Mouse (Mus musculus): ENCODE measurements around the gene Homer1. TPM values are rescaled to one million over a fixed set of nuclear protein-coding genes. Genes with fewer than 3 reads are reported as not detected.
A peak's percentile ranks its signal among the peaks of the same experiment; 100 is the strongest.

The Homer1 gene
- polyA plus RNA-seq, 1 experiment = 3.7 TPM

DNA sequence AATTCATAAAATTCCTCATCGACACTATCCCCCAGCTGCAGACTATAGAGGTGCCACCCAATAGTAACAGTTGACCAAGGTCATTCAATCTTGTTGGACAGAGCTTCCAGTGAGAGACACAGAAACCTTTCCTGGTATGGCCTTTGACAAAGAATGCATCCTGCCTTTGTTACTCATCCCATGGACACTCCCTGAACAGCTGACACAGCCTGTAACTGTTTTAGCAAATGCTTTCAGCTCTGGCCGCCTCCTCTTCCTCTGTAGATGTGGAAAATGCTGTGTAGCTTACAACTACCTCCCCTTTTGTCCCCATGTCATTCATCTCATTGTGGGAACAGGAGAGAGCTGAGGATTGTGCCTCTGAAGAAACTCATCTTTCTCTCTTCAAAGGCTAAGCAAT, 118.9 kb downstream of the Homer1 start:
- Histone ChIP-seq H3K36me3 (ENCODE audit: control insufficient read depth, insufficient read depth) (no peaks in the 10 kb centered on the region), H3K27me3 (ENCODE audit: control insufficient read depth, insufficient read depth, insufficient read length) (no peaks in the 10 kb centered on the region), H3K79me2 (ENCODE audit: control insufficient read depth, insufficient read depth) (no peaks in the 10 kb centered on the region), H3K4me2 (ENCODE audit: low read depth) (peak overlapping the region; percentile 16), H3ac (ENCODE audit: control insufficient read depth, insufficient read length) (no peak overlapping the region), H3K4me3 (no peak overlapping the region)
- TF ChIP-seq MYOG (IDR thresholded peaks at IDR 0.05; ENCODE audit: control insufficient read depth in 1 of 3, insufficient read depth in 1 of 3, insufficient read length in 2 of 3, low read depth in 2 of 3) = peak in 2 of 3 experiments; percentile 64 to 68
- TF ChIP-seq MYOD1 (IDR thresholded peaks at IDR 0.05; ENCODE audit: control insufficient read depth in 1 of 3, insufficient read length in 2 of 3, low read depth in 2 of 3) = peak; percentile 62 to 89 (median 76)
- no peak for TF ChIP-seq SRF (IDR thresholded peaks at IDR 0.05; ENCODE audit: control insufficient read depth, insufficient read length, low read depth)

DNA sequence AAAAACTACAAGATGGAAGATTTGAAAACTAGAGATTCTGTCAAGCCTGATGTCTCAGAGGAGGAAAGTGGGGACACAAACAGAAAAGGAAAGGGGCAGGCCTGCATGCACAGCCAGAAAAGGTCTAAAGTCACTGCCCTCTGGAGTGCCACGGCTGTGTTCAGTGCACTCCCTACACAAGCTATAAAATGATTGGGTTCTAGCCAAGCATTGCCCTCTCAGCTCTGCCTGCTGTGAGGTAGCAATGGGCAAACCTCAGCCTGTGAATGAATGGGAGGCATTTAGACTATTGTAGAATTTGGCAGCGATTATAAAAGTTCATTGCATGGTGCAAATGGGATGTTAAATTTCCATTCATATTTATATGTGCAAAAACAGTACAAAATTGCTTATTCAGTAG, 120.3 kb downstream of the Homer1 start:
- no peak overlapping the region for H3ac ChIP-seq (ENCODE audit: control insufficient read depth, insufficient read length)
- no peak overlapping the region for H3K4me3 ChIP-seq
- H3K79me2 ChIP-seq (ENCODE audit: control insufficient read depth, insufficient read depth) = no peaks in the 10 kb centered on the region
- H3K36me3 ChIP-seq (ENCODE audit: control insufficient read depth, insufficient read depth) = no peaks in the 10 kb centered on the region
- TF ChIP-seq REST (IDR thresholded peaks at IDR 0.05; ENCODE audit: insufficient read depth, insufficient read length) (no peak), MYOG (IDR thresholded peaks at IDR 0.05; ENCODE audit: control insufficient read depth in 1 of 3, insufficient read depth in 1 of 3, insufficient read length in 2 of 3, low read depth in 2 of 3) (no peak), MAX (IDR thresholded peaks at IDR 0.05; ENCODE audit: low read depth) (no peak), TCF12 (IDR thresholded peaks at IDR 0.05; ENCODE audit: insufficient read depth, poor library complexity, severe bottlenecking) (no peak), SRF (IDR thresholded peaks at IDR 0.05; ENCODE audit: control insufficient read depth, insufficient read length, low read depth) (no peak), E2F4 (IDR thresholded peaks at IDR 0.05; ENCODE audit: insufficient read depth) (no peak), USF1 (IDR thresholded peaks at IDR 0.05; ENCODE audit: low read depth) (no peak), POLR2AphosphoS2 (IDR thresholded peaks at IDR 0.05; ENCODE audit: insufficient read length, low read depth) (no peak), TCF3 (IDR thresholded peaks at IDR 0.05; ENCODE audit: insufficient read length, low read depth) (no peak), MYOD1 (IDR thresholded peaks at IDR 0.05; ENCODE audit: control insufficient read depth in 1 of 3, insufficient read length in 2 of 3, low read depth in 2 of 3) (no peak), CEBPB (IDR thresholded peaks at IDR 0.05; ENCODE audit: insufficient read depth, poor library complexity, severe bottlenecking) (no peak), POLR2A (IDR thresholded peaks at IDR 0.05; ENCODE audit: insufficient read length, low read depth) (no peak)
- H3K4me2 ChIP-seq (ENCODE audit: low read depth) = no peak overlapping the region
- no peaks in the 10 kb centered on the region for H3K27me3 ChIP-seq (ENCODE audit: control insufficient read depth, insufficient read depth, insufficient read length)

DNA sequence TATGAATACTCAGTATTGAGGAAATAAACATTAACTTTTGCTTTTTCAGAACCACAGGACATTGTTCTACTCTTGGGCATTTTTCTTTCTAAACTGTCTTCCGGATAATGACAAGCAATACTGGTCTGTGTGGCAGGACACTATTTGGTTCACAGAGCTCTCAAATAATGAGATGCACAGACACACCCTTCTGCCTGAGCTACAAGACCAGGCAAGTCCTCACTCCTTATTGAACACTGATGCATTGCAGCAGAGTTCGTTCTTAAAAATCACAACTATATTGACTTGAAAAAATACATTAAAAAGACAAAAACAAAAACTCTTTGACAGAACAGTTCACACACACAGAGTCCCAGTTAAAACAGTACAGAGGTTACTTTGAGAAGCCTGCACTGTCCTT, 123.8 kb downstream of the Homer1 start:
- H3K4me2 ChIP-seq (ENCODE audit: low read depth) = no peak overlapping the region
- H3K36me3 ChIP-seq (ENCODE audit: control insufficient read depth, insufficient read depth) = no peaks in the 10 kb centered on the region
- H3K4me3 ChIP-seq = no peak overlapping the region
- H3K27me3 ChIP-seq (ENCODE audit: control insufficient read depth, insufficient read depth, insufficient read length) = no peaks in the 10 kb centered on the region
- H3K79me2 ChIP-seq (ENCODE audit: control insufficient read depth, insufficient read depth) = no peaks in the 10 kb centered on the region
- TF ChIP-seq USF1 (IDR thresholded peaks at IDR 0.05; ENCODE audit: low read depth) (no peak), POLR2A (IDR thresholded peaks at IDR 0.05; ENCODE audit: insufficient read length, low read depth) (no peak), TCF12 (IDR thresholded peaks at IDR 0.05; ENCODE audit: insufficient read depth, poor library complexity, severe bottlenecking) (no peak), TCF3 (IDR thresholded peaks at IDR 0.05; ENCODE audit: insufficient read length, low read depth) (no peak), E2F4 (IDR thresholded peaks at IDR 0.05; ENCODE audit: insufficient read depth) (no peak), MAX (IDR thresholded peaks at IDR 0.05; ENCODE audit: low read depth) (no peak), SRF (IDR thresholded peaks at IDR 0.05; ENCODE audit: control insufficient read depth, insufficient read length, low read depth) (no peak), CEBPB (IDR thresholded peaks at IDR 0.05; ENCODE audit: insufficient read depth, poor library complexity, severe bottlenecking) (no peak), POLR2AphosphoS2 (IDR thresholded peaks at IDR 0.05; ENCODE audit: insufficient read length, low read depth) (no peak), MYOG (IDR thresholded peaks at IDR 0.05; ENCODE audit: control insufficient read depth in 1 of 3, insufficient read depth in 1 of 3, insufficient read length in 2 of 3, low read depth in 2 of 3) (no peak), MYOD1 (IDR thresholded peaks at IDR 0.05; ENCODE audit: control insufficient read depth in 1 of 3, insufficient read length in 2 of 3, low read depth in 2 of 3) (no peak), REST (IDR thresholded peaks at IDR 0.05; ENCODE audit: insufficient read depth, insufficient read length) (no peak)
- H3ac ChIP-seq (ENCODE audit: control insufficient read depth, insufficient read length) = no peak overlapping the region

DNA sequence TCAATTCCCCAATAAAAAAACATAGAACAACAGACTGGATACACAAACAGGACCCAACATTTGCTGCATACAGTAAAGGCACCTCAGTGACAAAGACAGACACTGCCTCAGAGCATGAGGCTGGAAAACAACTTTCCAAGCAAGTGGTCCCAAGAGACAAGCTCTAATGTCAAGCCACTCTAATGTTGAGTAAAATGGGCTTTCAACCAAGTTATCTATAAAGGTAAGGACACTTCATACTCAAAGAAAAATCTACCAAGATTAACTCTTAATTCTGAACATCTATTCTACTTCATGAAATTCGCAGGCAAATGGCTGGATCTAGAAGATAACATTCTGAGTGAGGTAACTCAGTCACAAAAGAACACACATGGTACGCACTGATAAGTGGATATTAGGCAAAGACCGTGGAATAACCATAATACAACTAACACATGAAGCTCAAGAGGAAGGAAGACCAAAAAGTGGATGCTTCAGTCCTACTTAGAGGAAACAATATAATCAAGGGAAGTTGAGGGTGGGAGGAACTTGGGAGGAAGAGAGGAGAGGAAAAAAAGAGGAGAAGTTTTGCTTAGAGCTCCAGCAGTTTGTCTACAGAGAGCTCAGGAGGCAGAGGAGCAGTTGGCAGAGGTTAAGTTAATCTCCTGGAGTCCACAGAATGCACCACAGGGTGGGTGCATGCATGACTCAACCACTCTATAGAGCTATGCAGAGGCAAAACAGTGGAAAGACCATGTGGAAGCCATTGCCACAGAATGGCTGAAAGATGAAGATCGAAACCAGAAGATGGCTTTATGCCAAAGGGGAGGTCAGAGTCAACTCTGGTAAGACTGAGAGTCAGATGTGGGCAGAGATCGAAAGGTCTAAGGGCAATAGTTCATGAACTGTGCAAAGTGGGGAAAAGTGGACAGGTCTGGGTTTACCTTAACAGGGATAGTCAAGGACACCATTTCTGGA, 128.8 kb downstream of the Homer1 start:
- no peak for TF ChIP-seq MYOD1 (IDR thresholded peaks at IDR 0.05; ENCODE audit: control insufficient read depth in 1 of 3, insufficient read length in 2 of 3, low read depth in 2 of 3)
- TF ChIP-seq MAX (IDR thresholded peaks at IDR 0.05; ENCODE audit: low read depth) = no peak
- no peak for TF ChIP-seq E2F4 (IDR thresholded peaks at IDR 0.05; ENCODE audit: insufficient read depth)
- TF ChIP-seq POLR2AphosphoS2 (IDR thresholded peaks at IDR 0.05; ENCODE audit: insufficient read length, low read depth) = no peak
- TF ChIP-seq CEBPB (IDR thresholded peaks at IDR 0.05; ENCODE audit: insufficient read depth, poor library complexity, severe bottlenecking) = no peak
- no peak for TF ChIP-seq USF1 (IDR thresholded peaks at IDR 0.05; ENCODE audit: low read depth)
- no peak for TF ChIP-seq TCF3 (IDR thresholded peaks at IDR 0.05; ENCODE audit: insufficient read length, low read depth)
- TF ChIP-seq POLR2A (IDR thresholded peaks at IDR 0.05; ENCODE audit: insufficient read length, low read depth) = no peak
- no peak for TF ChIP-seq SRF (IDR thresholded peaks at IDR 0.05; ENCODE audit: control insufficient read depth, insufficient read length, low read depth)
- TF ChIP-seq REST (IDR thresholded peaks at IDR 0.05; ENCODE audit: insufficient read depth, insufficient read length) = no peak
- TF ChIP-seq MYOG (IDR thresholded peaks at IDR 0.05; ENCODE audit: control insufficient read depth in 1 of 3, insufficient read depth in 1 of 3, insufficient read length in 2 of 3, low read depth in 2 of 3) = no peak
- TF ChIP-seq TCF12 (IDR thresholded peaks at IDR 0.05; ENCODE audit: insufficient read depth, poor library complexity, severe bottlenecking) = no peak
- H3ac ChIP-seq (ENCODE audit: control insufficient read depth, insufficient read length) = no peak overlapping the region
- no peaks in the 10 kb centered on the region for H3K36me3 ChIP-seq (ENCODE audit: control insufficient read depth, insufficient read depth)
- H3K27me3 ChIP-seq (ENCODE audit: control insufficient read depth, insufficient read depth, insufficient read length) = no peaks in the 10 kb centered on the region
- no peak overlapping the region for H3K4me3 ChIP-seq
- H3K4me2 ChIP-seq (ENCODE audit: low read depth) = no peak overlapping the region
- H3K79me2 ChIP-seq (ENCODE audit: control insufficient read depth, insufficient read depth) = no peaks in the 10 kb centered on the region
